Mouse (Mus musculus) myocyte (in vitro differentiated cells): Measurements from ENCODE around the gene Steap3. TPM values are rescaled to one million over a fixed set of nuclear protein-coding genes. Genes with fewer than 3 reads are reported as not detected.
A peak's percentile ranks its signal among the peaks of the same experiment; 100 is the strongest.

Experiments used
- H3K27me3 ChIP-seq: one replicate; pipeline ENCODE4 v1.6.1; 2011; ENCODE audit not compliant: control insufficient read depth, insufficient read depth, insufficient read length
- H3K36me3 ChIP-seq: one replicate; pipeline ENCODE4 v1.6.1; 2011; ENCODE audit not compliant: control insufficient read depth, insufficient read depth
- H3K4me2 ChIP-seq: one replicate; pipeline ENCODE4 v1.6.1; 2011; ENCODE audit warnings: low read depth, control low read depth
- H3K4me3 ChIP-seq: one replicate; pipeline ENCODE4 v1.5.1; 2011; ENCODE audit warnings: mild to moderate bottlenecking, control low read depth, moderate library complexity
- H3K79me2 ChIP-seq: one replicate; pipeline ENCODE4 v1.6.1; 2011; ENCODE audit not compliant: control insufficient read depth, insufficient read depth
- H3ac ChIP-seq: one replicate; pipeline ENCODE4 v1.6.1; 2011; ENCODE audit not compliant: control insufficient read depth, insufficient read length
- CEBPB ChIP-seq: IDR thresholded peaks from 2 replicates; pipeline ENCODE4 v1.6.1; 2011; ENCODE audit warnings: mild to moderate bottlenecking, moderate library complexity; ENCODE audit not compliant: poor library complexity, insufficient read depth, severe bottlenecking
- E2F4 ChIP-seq: IDR thresholded peaks from one replicate; pipeline ENCODE4 v1.6.1; 2011; ENCODE audit warnings: mild to moderate bottlenecking, control low read depth, moderate library complexity; ENCODE audit not compliant: insufficient read depth
- MAX ChIP-seq: IDR thresholded peaks from one replicate; pipeline ENCODE4 v1.6.1; 2011; ENCODE audit warnings: low read depth, mild to moderate bottlenecking, control low read depth
- MYOD1 ChIP-seq, 3 experiments: IDR thresholded peaks; one replicate each; pipeline ENCODE4 v1.6.1; 2011; ENCODE audit warnings: control low read depth in 2 of 3, low read depth in 2 of 3, mild to moderate bottlenecking in 2 of 3, moderate library complexity in 1 of 3; ENCODE audit not compliant: insufficient read length in 2 of 3, control insufficient read depth in 1 of 3
- MYOG ChIP-seq, 3 experiments: IDR thresholded peaks; one replicate each; pipeline ENCODE4 v1.6.1; 2011; ENCODE audit warnings: control low read depth in 2 of 3, low read depth in 2 of 3, mild to moderate bottlenecking in 2 of 3; ENCODE audit not compliant: insufficient read length in 2 of 3, control insufficient read depth in 1 of 3, insufficient read depth in 1 of 3
- POLR2A ChIP-seq: IDR thresholded peaks from one replicate; pipeline ENCODE4 v1.6.1; 2011; ENCODE audit warnings: low read depth, mild to moderate bottlenecking, control low read depth, moderate library complexity; ENCODE audit not compliant: insufficient read length
- POLR2AphosphoS2 ChIP-seq: IDR thresholded peaks from one replicate; pipeline ENCODE4 v1.6.1; 2011; ENCODE audit warnings: low read depth, control low read depth; ENCODE audit not compliant: insufficient read length
- REST ChIP-seq: IDR thresholded peaks from one replicate; pipeline ENCODE4 v1.6.1; 2011; ENCODE audit warnings: mild to moderate bottlenecking, control low read depth, moderate library complexity; ENCODE audit not compliant: insufficient read depth, insufficient read length
- SRF ChIP-seq: IDR thresholded peaks from one replicate; pipeline ENCODE4 v1.6.1; 2011; ENCODE audit warnings: low read depth; ENCODE audit not compliant: control insufficient read depth, insufficient read length
- TCF12 ChIP-seq: IDR thresholded peaks from one replicate; pipeline ENCODE4 v1.6.1; 2011; ENCODE audit warnings: mild to moderate bottlenecking, control low read depth; ENCODE audit not compliant: poor library complexity, insufficient read depth, severe bottlenecking
- TCF3 ChIP-seq: IDR thresholded peaks from one replicate; pipeline ENCODE4 v1.6.1; 2011; ENCODE audit warnings: low read depth, control low read depth; ENCODE audit not compliant: insufficient read length
- USF1 ChIP-seq: IDR thresholded peaks from one replicate; pipeline ENCODE4 v1.6.1; 2011; ENCODE audit warnings: low read depth, mild to moderate bottlenecking, control low read depth, moderate library complexity
- polyA plus RNA-seq: library from polyadenylated mRNA; unstranded; fragments of >200 nt; fragmentation: generic; extraction: Trizol; gene quantifications from one replicate; pipeline ENCODE4 v1.2.1, GENCODE M21; 2012; ENCODE audit warnings: missing spikeins

Gene Steap3
- polyA plus RNA-seq, 1 experiment = 33.7 TPM

GRCm38 (mm10) chr1:120263226-120263625, 9.3 kb downstream of the Steap3 start:
- H3K36me3 ChIP-seq = no peaks in the 10 kb centered on the region
- H3K4me3 ChIP-seq = no peak overlapping the region
- TF ChIP-seq MYOG (IDR thresholded peaks at IDR 0.05; ENCODE audit: control insufficient read depth in 1 of 3, insufficient read depth in 1 of 3, insufficient read length in 2 of 3, low read depth in 2 of 3) (no peak), MAX (no peak), CEBPB (no peak), POLR2A (no peak), TCF3 (no peak), MYOD1 (IDR thresholded peaks at IDR 0.05; ENCODE audit: control insufficient read depth in 1 of 3, insufficient read length in 2 of 3, low read depth in 2 of 3) (no peak), USF1 (no peak), POLR2AphosphoS2 (no peak)
- no peak overlapping the region for H3ac ChIP-seq
- peak overlapping the region; percentile 1 for H3K4me2 ChIP-seq
- H3K27me3 ChIP-seq = no peaks in the 10 kb centered on the region
- H3K79me2 ChIP-seq = no peaks in the 10 kb centered on the region

- no peak for TF ChIP-seq REST
- no peak for TF ChIP-seq TCF12
- no peak for TF ChIP-seq SRF
- TF ChIP-seq MYOG (IDR thresholded peaks at IDR 0.05; ENCODE audit: control insufficient read depth in 1 of 3, insufficient read depth in 1 of 3, insufficient read length in 2 of 3, low read depth in 2 of 3) = no peak
- no peak for TF ChIP-seq POLR2AphosphoS2
- TF ChIP-seq CEBPB = no peak
- TF ChIP-seq TCF3 = no peak
- no peak for TF ChIP-seq E2F4
- no peak for TF ChIP-seq MAX
- TF ChIP-seq POLR2A = no peak
- TF ChIP-seq USF1 = no peak
- no peak for TF ChIP-seq MYOD1 (IDR thresholded peaks at IDR 0.05; ENCODE audit: control insufficient read depth in 1 of 3, insufficient read length in 2 of 3, low read depth in 2 of 3)
- Histone ChIP-seq H3K36me3 (no peaks in the 10 kb centered on the region), H3K4me2 (no peak overlapping the region), H3K27me3 (no peaks in the 10 kb centered on the region), H3K79me2 (peaks cover under 1% of the 10 kb centered on the region), H3K4me3 (no peak overlapping the region), H3ac (no peak overlapping the region)
These were observed 11.3 kb downstream of the Steap3 start for GRCm38 (mm10) chr1:120261166-120261565.

GRCm38 (mm10) chr1:120259249-120259648, 13.3 kb downstream of the Steap3 start:
- Histone ChIP-seq H3K79me2 (peaks cover 6% of the 10 kb centered on the region), H3K27me3 (no peaks in the 10 kb centered on the region), H3K4me2 (peak overlapping the region; percentile 93), H3ac (no peak overlapping the region), H3K4me3 (peak overlapping the region; percentile 10), H3K36me3 (no peaks in the 10 kb centered on the region)
- TF ChIP-seq REST (no peak), TCF3 (no peak), POLR2AphosphoS2 (no peak), MYOG (IDR thresholded peaks at IDR 0.05; ENCODE audit: control insufficient read depth in 1 of 3, insufficient read depth in 1 of 3, insufficient read length in 2 of 3, low read depth in 2 of 3) (no peak), SRF (no peak), USF1 (no peak), POLR2A (no peak), CEBPB (no peak), MYOD1 (IDR thresholded peaks at IDR 0.05; ENCODE audit: control insufficient read depth in 1 of 3, insufficient read length in 2 of 3, low read depth in 2 of 3) (no peak)

- Histone ChIP-seq H3K4me2 (peak overlapping the region; percentile 93), H3K27me3 (no peaks in the 10 kb centered on the region), H3K79me2 (peaks cover 6% of the 10 kb centered on the region), H3K36me3 (no peaks in the 10 kb centered on the region), H3K4me3 (peak overlapping the region; percentile 10), H3ac (no peak overlapping the region)
- TF ChIP-seq POLR2A (no peak), MYOG (IDR thresholded peaks at IDR 0.05; ENCODE audit: control insufficient read depth in 1 of 3, insufficient read depth in 1 of 3, insufficient read length in 2 of 3, low read depth in 2 of 3) (peak in 1 of 3 experiments; percentile 59), MYOD1 (IDR thresholded peaks at IDR 0.05; ENCODE audit: control insufficient read depth in 1 of 3, insufficient read length in 2 of 3, low read depth in 2 of 3) (peak in 1 of 3 experiments; percentile 25)
These were observed 13.8 kb downstream of the Steap3 start for GRCm38 (mm10) chr1:120258744-120259143.

- peaks cover 6% of the 10 kb centered on the region for H3K79me2 ChIP-seq
- peak overlapping the region; percentile 93 for H3K4me2 ChIP-seq
- H3K36me3 ChIP-seq = no peaks in the 10 kb centered on the region
- TF ChIP-seq MAX = no peak
- no peak for TF ChIP-seq POLR2A
- TF ChIP-seq MYOD1 (IDR thresholded peaks at IDR 0.05; ENCODE audit: control insufficient read depth in 1 of 3, insufficient read length in 2 of 3, low read depth in 2 of 3) = no peak
- no peak for TF ChIP-seq CEBPB
- no peak for TF ChIP-seq POLR2AphosphoS2
- H3K4me3 ChIP-seq = peak overlapping the region; percentile 10
- H3K27me3 ChIP-seq = no peaks in the 10 kb centered on the region
- no peak overlapping the region for H3ac ChIP-seq
These were observed 14.3 kb downstream of the Steap3 start for GRCm38 (mm10) chr1:120258245-120258644.
